Mouse (Mus musculus): ENCODE measurements around the gene Fam83b. TPM values are rescaled to one million over a fixed set of nuclear protein-coding genes. Genes with fewer than 3 reads are reported as not detected.

Gene Fam83b
- under 1 TPM; 0.07 to 0.24 TPM for total RNA-seq (2021)
- long read RNA-seq, experiment 1: 0 reads
- long read RNA-seq, experiment 2: 0 reads

DNA sequence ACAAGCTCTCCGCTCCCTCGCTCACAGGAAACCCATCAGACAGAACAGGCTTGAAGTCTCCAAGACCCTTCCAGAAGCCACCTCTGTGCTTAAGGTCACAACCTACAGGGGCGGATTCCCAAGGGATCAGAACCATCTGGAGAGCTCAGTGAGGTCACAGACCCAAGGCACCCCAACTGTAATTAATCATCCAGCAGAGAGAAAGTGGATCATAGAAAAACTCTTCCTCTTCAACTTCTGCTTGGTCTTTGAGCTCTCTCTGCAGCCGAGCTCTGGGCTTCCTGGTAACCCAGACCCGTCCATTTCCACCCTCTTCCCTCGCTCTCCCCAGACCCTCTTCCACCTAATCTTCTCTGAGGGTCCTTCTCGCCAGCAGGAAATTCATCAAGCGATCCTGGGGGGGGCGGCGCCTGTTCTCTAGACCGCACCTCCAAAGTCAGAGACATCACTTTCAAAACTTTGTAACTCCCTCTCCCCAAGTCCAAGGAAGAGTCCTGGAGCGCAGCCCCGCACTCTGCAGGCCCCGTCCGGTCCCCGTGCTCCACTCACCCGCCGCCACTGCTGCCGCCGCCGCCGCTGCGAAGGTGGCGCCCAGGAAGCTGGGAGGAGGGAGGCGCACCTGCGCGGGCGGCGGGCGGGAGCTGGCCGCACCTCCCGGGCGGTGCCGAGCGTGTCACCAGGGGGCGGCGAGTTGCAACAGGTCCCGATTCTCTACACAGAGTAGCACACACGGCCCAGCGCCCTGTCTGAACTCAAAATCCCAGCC, at the start of gene Fam83b:
TSS of gene Fam83b (minus strand) at position 602 of the 766 bp plus-strand sequence.
- no peak for DNase-seq (ENCODE audit: low spot score in 2 of 2)

DNA sequence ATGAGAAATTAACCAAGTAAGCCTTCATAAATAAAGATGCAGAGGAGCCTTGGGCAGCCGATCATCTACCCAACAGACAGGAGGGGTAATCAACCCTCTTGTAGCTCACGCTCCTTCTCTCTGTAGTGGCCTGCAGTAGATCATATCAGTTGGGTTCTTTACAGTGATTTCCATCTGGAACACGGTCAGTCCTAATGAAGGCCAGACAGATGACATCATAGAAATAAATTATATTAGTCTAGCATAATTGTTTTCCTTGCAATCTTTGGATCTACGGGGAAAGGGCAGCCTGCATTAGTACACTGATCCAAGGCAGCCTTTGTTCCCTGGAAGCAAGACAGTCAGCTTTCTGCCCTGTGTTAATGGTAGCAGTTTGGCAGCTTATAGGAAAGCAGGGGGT, 47.2 kb upstream of the Fam83b start:
- no peak for DNase-seq (ENCODE audit: low spot score in 2 of 2)

DNA sequence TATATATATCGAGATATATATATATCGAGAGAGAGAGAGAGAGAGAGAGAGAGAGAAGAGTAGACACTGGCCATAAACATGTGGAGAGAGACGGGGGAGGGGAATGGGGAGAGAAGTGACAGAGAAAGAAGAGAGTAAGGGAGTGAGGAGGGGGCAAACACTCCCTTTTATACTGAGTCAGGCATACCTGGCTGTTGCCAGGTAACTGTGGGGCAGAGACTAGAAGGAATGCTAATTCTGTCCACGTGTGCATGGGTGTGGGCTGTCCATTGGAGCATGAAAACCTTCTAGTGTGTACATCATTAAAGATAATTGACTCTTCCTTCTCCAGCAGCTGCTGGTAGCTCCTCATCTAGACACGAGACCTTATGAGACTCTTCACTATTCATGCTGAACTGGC, 36.8 kb upstream of the Fam83b start:
- no peak for DNase-seq (ENCODE audit: low spot score in 2 of 2)

GRCm38 (mm10) chr9:76602874-76603273, 36.0 kb upstream of the Fam83b start:
- no peak for DNase-seq (ENCODE audit: low spot score in 2 of 2)

GRCm38 (mm10) chr9:76597395-76597794, 30.5 kb upstream of the Fam83b start:
- no peak for DNase-seq (ENCODE audit: low spot score in 2 of 2)

GRCm38 (mm10) chr9:76593841-76594240, 26.9 kb upstream of the Fam83b start:
- DNase-seq (ENCODE audit: low spot score in 2 of 2): no peak

DNA sequence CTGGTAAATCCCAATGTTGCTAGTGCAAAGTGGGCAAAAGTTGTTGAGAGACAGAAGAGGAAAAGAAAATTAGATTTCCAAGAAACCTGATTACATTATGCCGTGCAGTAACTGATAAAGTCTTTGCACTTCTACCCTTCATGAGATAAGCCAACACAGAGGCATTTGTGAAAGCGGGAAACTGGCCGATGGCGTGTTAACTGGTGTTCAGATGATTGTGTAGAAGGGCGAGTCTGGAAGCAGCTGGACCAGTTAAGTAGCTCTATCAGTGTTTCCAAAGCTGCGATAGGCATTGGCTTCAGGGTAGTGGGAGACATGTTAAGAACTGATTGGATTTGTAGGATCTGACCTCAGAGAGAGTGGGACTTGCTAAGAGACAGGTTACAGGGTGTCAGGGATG, 17.0 kb upstream of the Fam83b start:
- no peak for DNase-seq (ENCODE audit: low spot score in 2 of 2)

DNA sequence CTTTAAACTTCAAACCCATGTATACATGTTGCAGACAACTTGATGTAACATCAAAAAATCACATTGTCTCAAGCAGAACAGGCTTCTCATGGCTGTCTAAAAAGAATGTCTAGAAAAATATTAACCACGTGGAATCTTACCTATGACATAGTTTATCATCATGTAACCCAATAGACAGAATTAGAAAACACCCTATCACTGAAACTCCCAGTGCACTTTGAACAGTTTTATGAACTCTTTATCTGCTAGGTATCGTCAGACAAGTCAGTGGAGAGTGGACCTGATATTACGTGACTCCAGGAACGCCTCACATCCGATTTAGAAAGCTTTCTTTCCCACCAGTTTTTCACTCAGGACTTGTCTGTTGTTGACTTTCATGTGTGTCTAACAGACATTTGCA, 15.1 kb upstream of the Fam83b start:
- no peak for DNase-seq (ENCODE audit: low spot score in 2 of 2)

GRCm38 (mm10) chr9:76567281-76567655, 352 bp upstream of the Fam83b start:
- no peak for DNase-seq (ENCODE audit: low spot score in 2 of 2)

DNA sequence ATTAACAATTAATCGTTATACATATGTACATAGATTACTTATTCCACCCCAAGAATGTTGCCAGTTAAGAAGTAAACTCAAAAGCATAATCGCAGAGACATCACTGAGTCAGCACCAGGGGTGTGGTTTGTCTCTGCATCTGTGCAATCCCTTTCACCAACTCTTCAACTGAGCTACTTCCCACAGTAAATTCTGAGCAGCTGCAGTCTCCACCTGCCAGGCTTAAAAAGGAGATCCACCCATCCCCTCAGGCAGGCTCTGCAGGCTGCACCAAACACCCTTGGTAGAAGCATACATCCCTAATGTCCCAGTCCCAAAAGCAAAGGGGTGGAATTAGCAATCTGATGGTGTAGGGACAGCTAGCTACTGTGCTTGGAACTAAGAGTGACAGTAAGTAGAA, 1.3 kb downstream of the Fam83b start:
- DNase-seq (ENCODE audit: low spot score in 2 of 2): no peak

- no peak for DNase-seq (ENCODE audit: low spot score in 2 of 2)
These were observed 2.8 kb downstream of the Fam83b start for GRCm38 (mm10) chr9:76564071-76564470.

DNA sequence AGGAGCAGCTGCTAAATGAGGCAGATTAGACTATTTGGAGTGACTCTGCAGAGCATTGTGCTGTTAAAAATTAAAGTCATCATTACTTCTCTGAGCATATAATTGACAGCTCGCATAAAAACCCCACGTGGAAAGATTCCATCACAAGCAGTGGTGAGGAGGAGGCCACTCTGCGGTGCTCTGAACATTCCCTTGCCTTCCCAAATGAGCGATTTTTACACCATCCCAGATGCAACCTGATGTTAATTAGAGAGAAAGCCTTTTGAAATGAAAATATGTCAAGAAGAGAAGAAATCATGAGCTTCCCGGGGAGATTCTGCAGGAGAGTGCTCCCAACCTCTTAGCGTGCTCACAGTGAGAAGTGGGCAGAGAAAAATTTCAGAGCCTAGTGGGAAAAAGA, 4.1 kb downstream of the Fam83b start:
- peak in 1 of 2 experiments; percentile 30 for DNase-seq (ENCODE audit: low spot score in 2 of 2)

- DNase-seq (ENCODE audit: low spot score in 2 of 2): no peak
These were observed 7.7 kb downstream of the Fam83b start for GRCm38 (mm10) chr9:76559240-76559639.

DNA sequence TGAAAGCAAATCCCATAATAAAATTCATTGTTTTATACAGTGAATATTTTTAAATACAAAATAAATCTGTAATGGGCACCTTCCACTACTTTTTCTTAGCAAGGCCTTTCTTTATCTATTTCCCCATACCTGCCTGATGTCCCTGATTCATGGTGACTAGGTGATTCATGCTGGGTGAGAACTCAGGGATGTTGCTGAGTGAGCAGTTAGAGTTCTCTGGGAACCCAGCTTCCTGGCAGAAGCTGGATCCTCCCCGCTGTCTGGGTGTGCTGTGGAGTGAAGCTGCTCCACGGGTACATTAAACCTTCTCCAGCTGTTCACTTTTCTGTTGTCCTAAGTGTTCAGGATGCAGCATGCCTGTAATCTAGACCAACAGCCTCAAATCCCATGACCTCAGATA, 13.2 kb downstream of the Fam83b start:
- no peak for DNase-seq (ENCODE audit: low spot score in 2 of 2)

DNA sequence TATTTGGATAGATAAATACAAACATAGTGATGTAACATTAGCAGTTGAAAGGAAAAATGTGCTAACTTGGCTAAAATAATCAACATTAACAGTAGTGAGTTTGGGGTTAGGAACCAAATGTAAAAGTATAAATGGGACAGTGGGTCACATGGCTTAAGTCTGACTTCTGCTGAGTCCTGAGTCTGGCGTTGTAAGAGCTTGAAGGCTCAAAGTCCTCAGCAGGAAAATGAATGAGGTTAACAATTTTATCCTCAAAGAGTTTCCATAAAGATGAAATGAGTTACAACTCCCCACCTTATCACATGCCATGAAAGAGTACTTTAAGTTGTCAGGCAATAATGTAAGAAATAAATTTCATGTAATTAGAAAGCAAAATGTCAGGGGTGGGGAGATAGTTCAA, 13.8 kb downstream of the Fam83b start:
- no peak for DNase-seq (ENCODE audit: low spot score in 2 of 2)

- DNase-seq (ENCODE audit: low spot score in 2 of 2): no peak
These were observed 20.2 kb downstream of the Fam83b start for GRCm38 (mm10) chr9:76546714-76547113.

DNA sequence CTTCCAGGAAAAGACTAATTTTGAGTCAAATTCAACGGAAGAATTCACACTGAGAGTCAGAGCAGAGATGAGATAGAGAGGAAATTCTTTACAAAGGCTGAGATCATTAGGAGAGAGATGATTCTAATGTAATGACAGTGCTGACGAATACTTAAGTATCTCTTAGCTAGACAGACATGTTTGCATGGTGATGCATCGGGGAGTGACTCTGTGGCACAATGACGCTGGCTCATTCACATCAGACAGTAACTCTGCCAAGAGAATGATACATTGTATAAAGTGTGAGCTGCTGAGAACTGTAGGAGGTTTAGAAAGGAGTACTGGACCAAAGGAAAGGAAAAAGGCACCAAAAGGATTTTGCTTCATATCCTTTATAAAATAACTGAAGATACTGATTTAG, 26.2 kb downstream of the Fam83b start:
- DNase-seq (ENCODE audit: low spot score in 2 of 2): no peak

- no peak for DNase-seq (ENCODE audit: low spot score in 2 of 2)
These were observed 26.8 kb downstream of the Fam83b start for GRCm38 (mm10) chr9:76539953-76540621.

DNA sequence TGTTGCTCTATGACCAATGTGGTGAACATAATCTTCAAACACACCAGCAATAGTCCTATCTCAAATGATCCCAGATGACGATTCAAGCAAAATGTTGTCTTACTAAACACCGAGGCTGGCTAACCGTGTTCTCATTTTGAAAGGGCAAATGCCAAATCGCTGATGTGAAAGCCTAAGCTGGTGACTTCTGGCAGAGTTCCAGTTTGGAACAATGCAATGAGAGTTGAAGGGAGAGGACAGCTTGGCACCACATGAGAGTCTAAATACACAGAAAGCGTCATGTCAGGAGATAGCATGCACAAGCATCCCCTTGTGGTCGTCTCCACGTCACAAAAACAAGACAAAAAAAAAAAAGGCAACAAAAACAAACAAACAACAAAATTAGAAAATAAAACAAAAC, 27.6 kb downstream of the Fam83b start:
- DNase-seq (ENCODE audit: low spot score in 2 of 2): no peak

- DNase-seq (ENCODE audit: low spot score in 2 of 2): no peak
These were observed 30.9 kb downstream of the Fam83b start for GRCm38 (mm10) chr9:76536032-76536431.

DNA sequence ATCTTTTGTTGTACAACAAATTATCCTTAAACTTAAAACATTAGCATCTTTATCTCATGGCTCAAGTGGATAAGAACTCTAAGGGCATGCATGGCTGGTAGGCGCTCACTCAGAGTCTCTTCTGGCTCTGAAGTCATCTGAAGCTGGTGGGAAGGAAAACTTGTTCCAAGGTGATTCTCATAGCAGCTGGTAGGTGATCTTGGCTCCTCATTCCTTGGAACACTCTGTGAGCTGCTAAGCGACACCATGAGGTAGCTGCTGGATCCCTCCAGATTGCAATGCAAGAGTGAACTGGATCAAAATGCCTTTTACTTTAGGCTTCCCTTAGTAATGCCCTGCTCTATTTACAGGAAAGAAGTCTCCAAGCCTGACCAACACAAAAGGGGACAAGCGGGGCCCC, 34.5 kb downstream of the Fam83b start:
- no peak for DNase-seq (ENCODE audit: low spot score in 2 of 2)

DNA sequence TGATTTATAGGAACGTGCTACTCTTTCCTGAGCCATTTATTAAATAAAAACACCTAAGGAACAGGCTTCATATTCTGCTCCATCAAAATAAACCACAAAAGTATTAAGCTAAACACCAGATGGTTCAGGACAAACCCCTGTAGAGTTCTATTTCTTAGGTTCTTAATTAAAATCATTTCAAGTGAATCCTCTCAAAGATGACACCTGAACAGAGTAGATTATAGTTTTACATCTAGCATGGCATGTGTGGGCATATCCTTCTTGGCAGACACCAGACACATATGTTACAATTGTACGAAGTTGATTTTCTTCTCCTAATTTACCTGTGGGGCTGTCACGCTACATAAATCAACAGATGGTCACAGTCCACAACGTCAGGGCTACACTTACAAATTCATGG, 35.5 kb downstream of the Fam83b start:
- DNase-seq (ENCODE audit: low spot score in 2 of 2): no peak

DNA sequence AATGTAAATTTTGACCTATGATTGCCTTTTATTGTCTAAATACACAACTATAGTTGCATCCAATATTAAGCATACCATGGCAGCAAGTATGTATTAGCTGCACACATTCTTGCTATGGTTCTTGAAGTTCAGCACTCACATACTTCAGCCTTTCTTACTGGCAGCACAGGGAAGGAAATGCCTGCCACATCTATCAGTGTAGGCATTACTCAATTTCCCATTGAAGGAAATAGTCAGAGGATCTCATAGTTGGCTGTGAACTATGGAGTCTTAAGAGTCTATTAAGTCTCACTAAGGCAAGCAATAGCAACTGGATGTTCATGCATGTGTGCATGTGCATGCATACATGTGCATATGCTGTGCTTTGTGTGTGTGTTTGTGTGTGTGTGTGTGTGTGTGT, 41.3 kb downstream of the Fam83b start:
- no peak for DNase-seq (ENCODE audit: low spot score in 2 of 2)
